Mouse (Mus musculus): ENCODE results near the gene Tnrc6c. TPM values are rescaled to one million over a fixed set of nuclear protein-coding genes. Genes with fewer than 3 reads are reported as not detected.
A peak's percentile ranks its signal among the peaks of the same experiment; 100 is the strongest.

The Tnrc6c gene
- total RNA-seq, 2 experiments from 2014 or later, result 53.3 to 54.9 TPM

DNA sequence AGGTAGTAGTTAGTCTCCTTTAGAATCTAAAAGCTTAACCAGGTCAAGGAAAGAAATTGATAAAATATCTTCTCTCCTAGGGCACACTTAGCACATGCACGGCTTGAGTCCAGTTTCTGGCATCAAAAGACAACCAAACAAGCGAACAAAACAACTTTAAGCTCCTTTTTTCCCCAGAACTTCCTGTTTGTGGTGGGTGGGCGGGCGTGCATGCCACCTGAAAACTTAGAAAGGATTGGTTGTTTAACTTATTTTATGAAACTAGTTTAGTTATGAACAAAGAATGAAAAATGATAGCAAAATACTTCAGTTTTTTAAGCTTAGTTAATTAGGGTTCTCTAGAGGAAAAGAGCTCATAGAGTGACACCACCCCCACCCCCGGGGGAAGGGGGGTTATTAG is 17.5 kb downstream of the Tnrc6c start:
- DNase-seq (ENCODE audit: low spot score in 2 of 2), result no peak

DNA sequence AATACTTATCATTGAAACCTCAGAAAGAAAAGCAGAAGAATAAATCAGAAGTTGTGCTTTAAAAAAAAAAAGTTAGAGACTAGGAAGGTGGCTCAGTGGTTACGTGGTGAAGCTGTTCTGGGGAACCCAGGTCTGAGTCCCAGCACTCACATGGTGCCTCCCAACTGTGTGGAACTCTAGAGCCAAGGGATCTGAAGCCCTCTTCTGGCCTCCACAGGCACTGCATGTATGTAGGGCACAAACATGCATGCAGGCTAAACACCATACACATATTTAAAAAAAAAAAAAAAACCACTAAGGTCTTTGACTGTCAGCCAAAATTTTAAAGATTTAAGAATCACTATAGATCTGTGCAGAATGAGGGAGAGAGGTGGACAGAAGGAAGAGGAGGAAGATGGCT is 20.4 kb downstream of the Tnrc6c start:
- DNase-seq (ENCODE audit: low spot score in 2 of 2), result no peak

- DNase-seq (ENCODE audit: low spot score in 2 of 2), result no peak
Measured at GRCm38 (mm10) chr11:117676649-117677048, 22.6 kb downstream of the Tnrc6c start.

- no peak for DNase-seq (ENCODE audit: low spot score in 2 of 2)
Measured at GRCm38 (mm10) chr11:117677111-117677510, 23.0 kb downstream of the Tnrc6c start.

- no peak for DNase-seq (ENCODE audit: low spot score in 2 of 2)
Measured at GRCm38 (mm10) chr11:117677594-117677993, 23.5 kb downstream of the Tnrc6c start.

GRCm38 (mm10) chr11:117678155-117678554 is 24.1 kb downstream of the Tnrc6c start:
- DNase-seq (ENCODE audit: low spot score in 2 of 2), result no peak

- DNase-seq (ENCODE audit: low spot score in 2 of 2), result no peak
Measured at GRCm38 (mm10) chr11:117678740-117679139, 24.7 kb downstream of the Tnrc6c start.

- DNase-seq (ENCODE audit: low spot score in 2 of 2), result no peak
Measured at GRCm38 (mm10) chr11:117684640-117685039, 30.6 kb downstream of the Tnrc6c start.

DNA sequence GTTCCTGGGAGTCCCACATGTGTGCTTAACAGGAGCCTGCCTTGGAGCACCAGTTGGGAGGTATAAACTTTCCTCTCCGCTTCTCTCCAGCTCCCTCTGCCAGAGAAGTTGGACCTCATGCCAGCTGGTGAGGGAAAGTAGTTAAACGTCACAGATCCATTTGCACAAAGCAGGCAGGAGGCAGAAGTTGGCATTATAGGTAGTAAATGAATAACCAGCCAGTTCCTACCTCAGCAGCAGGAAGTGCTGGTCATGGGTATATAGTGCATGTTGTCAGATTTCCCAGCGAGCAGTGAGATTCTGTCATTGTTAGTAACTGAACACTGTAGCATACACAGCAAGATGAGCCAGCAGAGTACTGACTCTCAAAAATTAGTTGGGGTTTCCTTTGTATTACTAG is 31.4 kb downstream of the Tnrc6c start:
- no peak for DNase-seq (ENCODE audit: low spot score in 2 of 2)

DNA sequence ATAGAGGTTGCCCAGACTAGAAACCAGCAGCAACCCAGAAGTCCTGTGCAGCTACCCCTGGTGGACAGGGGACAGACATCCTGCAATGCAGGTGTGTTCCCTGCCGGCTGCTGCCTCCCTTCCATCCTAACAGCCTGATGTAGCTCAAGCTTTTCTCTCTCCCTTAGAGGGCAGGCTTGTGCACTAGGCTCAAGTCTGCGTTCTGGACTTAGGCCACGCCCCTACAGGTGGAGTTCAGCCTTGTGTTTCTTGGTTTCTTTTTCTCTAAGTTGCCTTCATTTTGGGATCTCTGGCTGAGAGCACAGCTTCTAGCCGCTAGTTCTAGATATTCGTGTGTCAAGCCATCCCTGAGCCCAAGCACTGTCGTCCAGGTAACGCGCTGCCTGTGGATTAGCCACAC is 31.9 kb downstream of the Tnrc6c start:
- no peak for DNase-seq (ENCODE audit: low spot score in 2 of 2)

DNA sequence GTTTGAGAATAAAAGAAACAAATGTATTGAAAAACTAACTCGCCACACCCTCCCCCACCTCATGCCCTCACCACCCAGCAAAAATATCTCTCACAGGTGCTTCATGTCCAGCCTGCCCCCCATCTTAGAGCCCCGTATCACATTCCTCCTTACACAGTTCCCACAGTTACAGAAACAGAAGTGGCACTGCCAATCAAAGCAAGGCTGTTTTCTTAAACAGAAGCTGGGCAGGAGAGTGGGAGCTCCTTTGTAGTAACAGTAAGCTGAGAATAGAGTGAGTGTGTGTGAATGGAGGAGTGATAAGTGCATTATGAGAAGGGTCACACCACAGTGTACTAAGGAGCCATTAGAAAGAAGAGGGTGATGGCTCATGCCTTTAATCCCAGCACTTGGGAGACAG is 34.5 kb downstream of the Tnrc6c start:
- no peak for DNase-seq (ENCODE audit: low spot score in 2 of 2)

- DNase-seq (ENCODE audit: low spot score in 2 of 2), result no peak
Measured at GRCm38 (mm10) chr11:117691311-117691710, 37.2 kb downstream of the Tnrc6c start.

DNA sequence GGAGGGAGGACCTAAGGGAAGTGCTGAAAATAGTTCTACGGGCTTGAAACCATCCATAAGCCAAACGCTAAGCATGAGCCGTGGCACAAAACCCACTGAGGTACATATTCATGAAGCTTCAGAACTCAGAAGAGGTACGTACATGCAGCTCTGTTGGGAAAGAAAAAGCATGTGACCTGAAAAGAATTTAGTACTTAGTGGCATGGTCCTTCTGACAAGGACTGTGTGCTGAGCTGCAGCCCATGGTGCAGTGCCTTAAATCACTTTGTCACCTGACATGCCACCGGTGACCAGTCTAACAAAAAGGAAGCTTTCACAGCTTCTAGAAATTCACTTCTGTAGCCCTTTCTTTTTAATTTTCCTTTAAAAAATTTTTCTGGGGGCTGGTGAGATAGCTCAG is 40.0 kb downstream of the Tnrc6c start:
- DNase-seq (ENCODE audit: low spot score in 2 of 2), result no peak

DNA sequence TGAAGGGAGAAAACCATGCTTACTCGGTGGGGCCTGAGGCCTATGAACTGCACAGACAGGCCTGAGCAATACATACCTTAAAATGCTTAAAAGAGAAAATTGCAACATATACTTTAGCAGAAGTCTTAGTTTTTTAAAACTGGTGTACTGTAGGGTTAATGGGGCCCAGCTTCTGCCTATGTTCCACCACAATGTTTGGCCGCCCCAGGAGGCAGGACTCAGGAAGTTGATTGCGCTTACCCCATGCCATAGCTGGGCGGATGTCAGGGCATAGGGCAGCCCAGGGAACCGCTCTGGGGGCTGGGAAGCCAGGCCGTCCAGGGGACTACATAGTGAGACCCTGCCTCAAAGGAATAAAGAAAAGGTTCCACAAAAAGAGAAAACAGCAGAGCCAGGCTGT is 42.5 kb downstream of the Tnrc6c start:
- DNase-seq (ENCODE audit: low spot score in 2 of 2), result no peak

DNA sequence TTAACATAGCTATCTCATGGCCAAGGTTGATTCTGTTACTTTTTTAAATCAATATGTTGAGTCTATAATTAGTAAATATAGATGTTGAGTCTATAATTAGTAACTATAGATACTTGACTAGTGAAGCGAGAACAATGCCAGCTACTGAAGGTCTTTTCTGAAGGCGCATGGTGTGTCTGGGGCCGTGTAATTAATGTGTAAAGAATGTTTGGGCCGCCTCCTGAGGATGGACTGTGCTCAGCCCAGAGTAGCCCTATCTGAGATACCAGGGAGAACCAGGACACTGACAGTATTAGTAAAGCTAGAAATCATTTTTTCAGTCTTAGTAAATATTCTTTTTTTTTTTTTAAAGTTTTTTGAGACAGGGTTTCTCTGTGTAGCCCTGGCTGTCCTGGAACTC is 46.8 kb downstream of the Tnrc6c start:
- DNase-seq (ENCODE audit: low spot score in 2 of 2), result no peak

DNA sequence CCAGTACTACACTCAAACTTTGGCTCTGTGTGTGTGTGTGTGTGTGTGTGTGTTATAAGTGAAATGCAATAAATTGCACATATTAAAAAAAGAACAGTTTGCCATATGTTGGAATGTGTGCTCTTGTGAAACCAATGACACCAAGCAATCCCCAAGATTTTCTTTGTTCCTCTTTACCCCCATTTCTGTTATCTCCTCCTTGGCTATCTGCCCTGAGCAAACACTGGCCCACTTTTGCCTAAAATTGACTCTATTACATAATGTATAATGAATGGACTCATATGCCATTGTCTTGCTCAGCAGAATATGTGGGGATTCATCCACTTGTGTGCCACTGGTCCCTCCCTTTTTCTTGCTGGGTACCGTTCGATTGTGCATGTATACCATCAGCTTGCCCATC is 52.2 kb downstream of the Tnrc6c start:
- no peak for DNase-seq (ENCODE audit: low spot score in 2 of 2)

- DNase-seq (ENCODE audit: low spot score in 2 of 2), result no peak
Measured at GRCm38 (mm10) chr11:117707238-117707637, 53.1 kb downstream of the Tnrc6c start.

- DNase-seq (ENCODE audit: low spot score in 2 of 2), result peak; percentile 35 to 67
Measured at GRCm38 (mm10) chr11:117709308-117709707, 55.2 kb downstream of the Tnrc6c start.

- no peak for DNase-seq (ENCODE audit: low spot score in 2 of 2)
Measured at GRCm38 (mm10) chr11:117710815-117711294, 56.8 kb downstream of the Tnrc6c start.

DNA sequence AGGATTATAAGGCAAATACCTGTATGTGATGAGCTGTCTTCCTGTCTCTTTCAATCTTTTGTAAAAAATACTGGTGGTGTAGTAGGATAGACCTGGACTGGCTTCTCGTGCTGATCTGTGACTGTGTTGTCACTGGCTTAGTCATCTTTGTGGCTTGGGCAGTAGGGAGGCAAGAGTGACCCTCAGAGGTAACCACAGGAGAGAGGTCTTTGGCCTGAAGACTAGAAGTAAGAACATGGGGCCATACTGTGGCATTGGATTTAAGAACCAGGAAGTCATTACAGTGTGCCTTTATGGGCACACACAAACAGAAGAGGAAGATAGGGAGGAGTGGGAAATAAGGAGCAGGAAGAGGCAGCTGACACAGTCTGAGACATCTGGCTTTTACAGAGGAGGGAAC is 58.0 kb downstream of the Tnrc6c start:
- DNase-seq (ENCODE audit: low spot score in 2 of 2), result no peak

- no peak for DNase-seq (ENCODE audit: low spot score in 2 of 2)
Measured at GRCm38 (mm10) chr11:117713375-117713774, 59.3 kb downstream of the Tnrc6c start.

DNA sequence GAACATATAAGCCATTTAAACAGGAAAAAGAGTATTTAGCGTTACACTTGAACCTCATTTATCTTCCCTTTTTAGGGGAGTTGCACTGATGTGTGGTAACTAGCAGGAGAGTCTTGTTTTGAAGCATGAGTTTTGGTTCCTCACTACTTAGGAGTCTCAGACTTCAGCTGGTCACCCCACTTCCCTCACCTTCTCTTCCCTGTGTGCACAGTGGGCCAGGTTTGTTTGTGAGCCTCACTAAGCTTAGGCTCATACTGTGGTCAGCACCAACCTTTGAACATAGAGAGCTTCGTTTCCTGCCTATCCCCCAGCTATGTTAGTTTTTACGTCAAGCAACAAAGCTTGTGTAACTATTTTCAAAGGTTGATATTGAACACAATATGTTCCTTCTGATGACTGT is 64.7 kb downstream of the Tnrc6c start:
- DNase-seq (ENCODE audit: low spot score in 2 of 2), result no peak

GRCm38 (mm10) chr11:117724604-117725301 is 70.7 kb downstream of the Tnrc6c start:
- DNase-seq (ENCODE audit: low spot score in 2 of 2), result no peak

All from left cerebral cortex, adult 18-20 months (tissue).